Mouse (Mus musculus) G1E (cell line): Measurements from ENCODE around the gene Trmt61a.
"Not testable (repeated sequence)": the region's sequence is repeated elsewhere in the genome, so short reads cannot be mapped to it uniquely, and the experiment has no call there.

Experiments
- CTCF ChIP-seq: IDR thresholded peaks from 2 replicates; pipeline ENCODE4 v1.5.1; 2012; ENCODE audit warnings: low read depth, low read length, inconsistent platforms, mixed read lengths
- GATA1 ChIP-seq: IDR thresholded peaks from 2 replicates; pipeline ENCODE4 v1.6.1; 2012; ENCODE audit warnings: borderline replicate concordance, low read length, inconsistent platforms, mixed read lengths
- GATA2 ChIP-seq: IDR thresholded peaks from 2 replicates; pipeline ENCODE4 v1.6.1; 2012; ENCODE audit warnings: low read depth, low read length, inconsistent platforms, borderline replicate concordance
- TAL1 ChIP-seq: conservative IDR thresholded peaks from 2 replicates; pipeline ENCODE4 v1.6.1; 2012; ENCODE audit warnings: low read depth, low read length, inconsistent platforms, mixed read lengths

- TF ChIP-seq CTCF, GATA1, TAL1, GATA2: not testable (repeated sequence)
Measured at GRCm38 (mm10) chr12:111661554-111661953, 16.4 kb upstream of the Trmt61a start.
